Comparison of ENCODE assay signal across 7 mouse cellular contexts in genomic region chr2:157506779-157507178, GRCm38 (mm10). TPM values are rescaled to one million over a fixed set of nuclear protein-coding genes. Genes with fewer than 3 reads are reported as not detected.
A peak's percentile ranks its signal among the peaks of the same experiment; 100 is the strongest.
DNase-seq lines count a peak whose midpoint lies in the region; ATAC-seq and TF ChIP-seq lines count a peak whose summit lies in the region.

No protein-coding gene starts in this region.

- no peaks in the 10 kb centered on the region for H3K27me3 ChIP-seq in liver, postnatal 0 days (ENCODE audit: insufficient read depth, low read length)
- peaks cover 26% of the 10 kb centered on the region; the same call in 1 of the 2 replicates for H3K27me3 ChIP-seq in liver, embryonic 12.5 days (replicated peaks)

- ATAC-seq in liver, postnatal 0 days, result peak; percentile 83
- ATAC-seq in liver, embryonic 12.5 days, result no peak
- peak; percentile 41; the same call in 1 of the 2 replicates for ATAC-seq in frontal cortex, adult (ENCODE audit: low TSS enrichment)

- peak; percentile 63 for DNase-seq in liver, postnatal 0 days
- DNase-seq in left cerebral cortex, postnatal 10 days (ENCODE audit: extremely low spot score in 1 of 2, low spot score in 2 of 2), result peak; percentile 70 to 80
- DNase-seq in right cerebral cortex, postnatal 10 days (ENCODE audit: low spot score in 2 of 2), result peak; percentile 87 to 88
- DNase-seq in cerebellum, adult 9-10 months, result no peak
- DNase-seq in B cell, adult 2 months, result no peak

- H3K4me1 ChIP-seq in liver, postnatal 0 days (ENCODE audit: insufficient read depth), result peaks cover 18% of the 10 kb centered on the region
- no peaks in the 10 kb centered on the region for H3K4me1 ChIP-seq in liver, embryonic 12.5 days

- H3K4me2 ChIP-seq in liver, postnatal 0 days (ENCODE audit: low read depth, low read length), result 0 out of 2 replicates have a peak overlapping the region, but pooled peaks have one; percentile 19
- no peak overlapping the region for H3K4me2 ChIP-seq in liver, embryonic 12.5 days

- 49% methylated on average over 14 of the region's 14 CpGs for WGBS in liver, postnatal 0 days (ENCODE audit: insufficient replicate concordance)
- 44% methylated on average over 14 of the region's 14 CpGs for WGBS in liver, embryonic 12.5 days (ENCODE audit: insufficient replicate concordance)

- intact Hi-C loops in left cerebral cortex, postnatal 10 days (cut with DNase I), result no loop called here

- no peak overlapping the region for H3K4me3 ChIP-seq in liver, postnatal 0 days (ENCODE audit: low read depth, low read length)
- no peak overlapping the region for H3K4me3 ChIP-seq in liver, embryonic 12.5 days

- no peak for TF ChIP-seq EP300 in liver, postnatal 0 days (IDR thresholded peaks at IDR 0.05; ENCODE audit: low read depth)

- H3K9ac ChIP-seq in liver, postnatal 0 days (replicated peaks), result no peak overlapping the region
- H3K9ac ChIP-seq in liver, embryonic 12.5 days, result no peak overlapping the region

- no peaks in the 10 kb centered on the region for H3K36me3 ChIP-seq in liver, postnatal 0 days (replicated peaks; ENCODE audit: insufficient read depth, low read length)
- no peaks in the 10 kb centered on the region for H3K36me3 ChIP-seq in liver, embryonic 12.5 days

- H3K27ac ChIP-seq in liver, postnatal 0 days (ENCODE audit: low read depth), result 0 out of 2 replicates have a peak overlapping the region, but pooled peaks have one; percentile 35
- no peak overlapping the region for H3K27ac ChIP-seq in liver, embryonic 12.5 days

- no peaks in the 10 kb centered on the region for H3K9me3 ChIP-seq in liver, postnatal 0 days (ENCODE audit: low read length)
- no peaks in the 10 kb centered on the region for H3K9me3 ChIP-seq in liver, embryonic 12.5 days (replicated peaks)

- TF ChIP-seq CTCF in liver, postnatal 0 days (IDR thresholded peaks at IDR 0.05; ENCODE audit: low read depth), result no peak

RNA-seq across cellular contexts. Expression of gene Nnat, which starts 53.1 kb away (rescaled TPM):
- polyA plus RNA-seq in liver, postnatal 0 days (2015; fragmentation: Nextera tagmentation; extraction: Ambion mirVana), result 6.2 and 6.6 TPM in 2 replicates
- 79.0 and 80.8 TPM in 2 replicates for polyA plus RNA-seq in liver, embryonic 12.5 days (2016; fragmentation: Nextera tagmentation; extraction: Ambion mirVana)
- total RNA-seq in left cerebral cortex, postnatal 10 days (2021), result 100 to 1,000 TPM; 562 to 692 TPM

Comparison
In these comparisons a context has a peak if more than half of its experiments do, and no peak if none do; other contexts are left out.
1. RNA of gene Nnat, which starts 53.1 kb away (polyA plus RNA-seq): 79.0 to 80.8 TPM in liver, embryonic 12.5 days; 6.2 to 6.6 TPM in liver, postnatal 0 days; every median in the first group is over 10 times any median in the second.
2. DNase-seq: peak in liver, postnatal 0 days (single experiment), left cerebral cortex, postnatal 10 days (2 of 2) and right cerebral cortex, postnatal 10 days (2 of 2); none in cerebellum, adult 9-10 months (single experiment) and B cell, adult 2 months (0 of 2).